Comparison of ENCODE assay signal across 11 mouse cellular contexts in the genomic region with DNA sequence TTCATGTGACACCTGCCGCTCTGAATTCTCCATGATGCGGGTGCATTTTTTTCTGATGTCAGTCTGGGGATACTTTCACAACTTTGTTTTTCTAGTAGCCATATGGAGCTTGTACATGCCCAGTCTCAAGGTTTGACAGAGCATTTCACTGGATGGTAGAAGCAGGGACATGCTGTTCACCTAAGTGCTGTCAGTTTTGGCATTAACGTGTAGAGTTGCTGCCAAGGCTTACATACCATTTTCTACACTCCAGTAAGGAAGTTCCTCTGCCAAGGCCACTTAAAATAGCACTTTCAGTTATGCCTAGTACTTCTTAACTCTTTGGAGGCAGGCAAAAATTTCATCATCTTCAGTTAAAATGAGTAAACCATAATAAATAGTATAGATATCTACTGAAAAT.
DNase-seq lines count a peak whose midpoint lies in the region; ATAC-seq lines count a peak whose summit lies in the region.
"Had no signal": no experiment of that assay in that cellular context is flagged by ENCODE, and none has a peak within 500 bp of the region (broad histone marks: within the 10 kb centered on the region; RNA-seq: fewer than 3 reads in every experiment).

No protein-coding gene starts in this region.

- no peak overlapping the region for H3K4me2 ChIP-seq in intestine, embryonic 15.5 days (replicated peaks)
- H3K4me2 ChIP-seq: embryonic facial prominence, embryonic 13.5 days; lung, embryonic 14.5 days had no signal

- no peaks in the 10 kb centered on the region for H3K9me3 ChIP-seq in intestine, embryonic 15.5 days

- WGBS in intestine, embryonic 15.5 days: 77% methylated on average over 3 of the region's 3 CpGs

- intact Hi-C loops in gastrocnemius, postnatal 36 days (cut with DNase I): no loop called here

- no peaks in the 10 kb centered on the region for H3K4me1 ChIP-seq in intestine, embryonic 15.5 days (replicated peaks)
- H3K4me1 ChIP-seq: embryonic facial prominence, embryonic 13.5 days had no signal

- DNase-seq in gastrocnemius, postnatal 25 days: peak; percentile 26
- no peak for DNase-seq in gastrocnemius, postnatal 36 days
- peak; percentile 49 for DNase-seq in brain, embryonic 18.5 days (ENCODE audit: low read depth, low spot score)
- DNase-seq in cerebellum, postnatal 36 days: peak; percentile 66 to 82
- DNase-seq in left cerebral cortex, adult 9 months (ENCODE audit: low spot score in 2 of 2): peak; percentile 14 to 29
- DNase-seq in kidney, postnatal 25 days: no peak
- DNase-seq in thymus, postnatal 0 days (ENCODE audit: low spot score): no peak
- DNase-seq: lung, embryonic 14.5 days; retina, postnatal 1 day had no signal

- no peak overlapping the region for H3K4me3 ChIP-seq in intestine, embryonic 15.5 days (replicated peaks)
- H3K4me3 ChIP-seq: embryonic facial prominence, embryonic 13.5 days had no signal

- H3K27me3 ChIP-seq in intestine, embryonic 15.5 days (replicated peaks): no peaks in the 10 kb centered on the region
- H3K27me3 ChIP-seq: embryonic facial prominence, embryonic 13.5 days had no signal

- no peak for ATAC-seq in intestine, embryonic 15.5 days

- no peak overlapping the region for H3K9ac ChIP-seq in intestine, embryonic 15.5 days
- H3K9ac ChIP-seq: embryonic facial prominence, embryonic 13.5 days; lung, embryonic 14.5 days had no signal

- H3K36me3 ChIP-seq in intestine, embryonic 15.5 days: no peaks in the 10 kb centered on the region
- H3K36me3 ChIP-seq: embryonic facial prominence, embryonic 13.5 days had no signal

- no peak overlapping the region for H3K27ac ChIP-seq in intestine, embryonic 15.5 days
- H3K27ac ChIP-seq: embryonic facial prominence, embryonic 13.5 days had no signal

Comparison
In these comparisons a context has a peak if more than half of its experiments do, and no peak if none do; other contexts are left out.
1. DNase-seq: peak in gastrocnemius, postnatal 25 days (single experiment), brain, embryonic 18.5 days (single experiment), cerebellum, postnatal 36 days (2 of 2) and left cerebral cortex, adult 9 months (2 of 2); none in gastrocnemius, postnatal 36 days (0 of 2), kidney, postnatal 25 days (0 of 2) and thymus, postnatal 0 days (single experiment).